Mouse (Mus musculus) kidney, embryonic 14.5 days (tissue): Measurements from ENCODE around the gene T2. TPM values are rescaled to one million over a fixed set of nuclear protein-coding genes. Genes with fewer than 3 reads are reported as not detected.

Experiments used
- ATAC-seq: fragments of 200-750 bp; cut with Nextera tagmentation; 2 replicates; pipeline ENCODE4 v1.8.0; 2017; ENCODE audit warnings: moderate number of reproducible peaks, mild to moderate bottlenecking, moderate TSS enrichment, moderate library complexity; ENCODE audit not compliant: low FRiP score, low TSS enrichment
- H3K27ac ChIP-seq: fragments of 300-500 bp; sonication (generic); 2 replicates; pipeline ENCODE4 v1.5.1; 2014; ENCODE audit warnings: low read depth, mild to moderate bottlenecking, low read length, moderate library complexity, mixed read lengths
- H3K27me3 ChIP-seq: fragments of 300-500 bp; sonication (generic); 2 replicates; pipeline ENCODE4 v1.6.1; 2014; ENCODE audit warnings: mild to moderate bottlenecking, low read length; ENCODE audit not compliant: control insufficient read depth, insufficient read depth
- H3K36me3 ChIP-seq: fragments of 300-500 bp; sonication (generic); 2 replicates; pipeline ENCODE4 v1.6.1; 2014; ENCODE audit warnings: low read length, mixed read lengths; ENCODE audit not compliant: control insufficient read depth, insufficient read depth
- H3K4me1 ChIP-seq: fragments of 300-500 bp; sonication (generic); 2 replicates; pipeline ENCODE4 v1.6.1; 2014; ENCODE audit warnings: low read length, mixed read lengths; ENCODE audit not compliant: control insufficient read depth, insufficient read depth
- H3K4me2 ChIP-seq: fragments of 300-500 bp; sonication (generic); replicated peaks from 2 replicates; pipeline ENCODE4 v1.6.1; 2014; ENCODE audit warnings: low read depth, mild to moderate bottlenecking, low read length
- H3K4me3 ChIP-seq: fragments of 300-500 bp; sonication (generic); 2 replicates; pipeline ENCODE4 v1.5.1; 2014; ENCODE audit warnings: mild to moderate bottlenecking, low read length
- H3K9ac ChIP-seq: fragments of 300-500 bp; sonication (generic); 2 replicates; pipeline ENCODE4 v1.6.1; 2014; ENCODE audit warnings: low read depth, mild to moderate bottlenecking, low read length, moderate library complexity
- H3K9me3 ChIP-seq: fragments of 300-500 bp; sonication (generic); 2 replicates; pipeline ENCODE4 v1.6.1; 2016; ENCODE audit warnings: low read length; ENCODE audit not compliant: control insufficient read depth
- WGBS: fragments of 180-500 bp; shearing (Covaris S2); extraction: QIAGEN DNeasy Blood & Tissue Kit; methylation state at CpG from one replicate; pipeline ENCODE4 v1.1.7; 2014; 5-methylcytosine and 5-hydroxymethylcytosine counted together
- polyA plus RNA-seq: library from polyadenylated mRNA; unstranded; fragments of >200 nt; fragmentation: Nextera tagmentation; extraction: Ambion mirVana; gene quantifications from 2 replicates; pipeline ENCODE4 v1.2.1, GENCODE M21; 2014

The T2 gene
- polyA plus RNA-seq, 1 experiment from 2014 or later: 0.46 TPM

DNA sequence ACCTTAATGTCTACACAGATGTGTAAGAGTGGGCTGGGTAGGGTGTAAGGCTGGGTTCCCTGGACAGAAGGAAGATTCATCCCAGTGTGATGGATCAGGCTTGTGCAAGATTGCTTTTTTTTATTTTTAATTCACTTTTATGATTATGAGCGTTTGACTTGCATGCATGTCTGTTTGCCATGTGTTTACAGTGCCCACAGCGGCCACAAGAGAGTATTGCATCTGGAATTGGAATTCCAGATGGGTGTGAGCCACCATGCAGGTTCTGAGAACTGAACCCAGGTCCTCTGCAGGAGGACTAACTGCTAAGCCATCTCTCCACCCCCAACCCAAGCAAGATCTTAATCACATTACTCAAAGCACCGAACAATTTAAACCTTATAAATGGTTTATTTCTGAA lies 88.3 kb downstream of the T2 start:
- no peak overlapping the region for H3K27ac ChIP-seq
- no peaks in the 10 kb centered on the region for H3K9me3 ChIP-seq
- H3K4me2 ChIP-seq: no peak overlapping the region
- H3K4me1 ChIP-seq: no peaks in the 10 kb centered on the region
- H3K9ac ChIP-seq: no peak overlapping the region
- no peaks in the 10 kb centered on the region for H3K36me3 ChIP-seq
- ATAC-seq: no peak
- peaks cover 9% of the 10 kb centered on the region for H3K27me3 ChIP-seq
- 54% methylated on average over 3 of the region's 3 CpGs for WGBS
- H3K4me3 ChIP-seq: no peak overlapping the region

- Histone ChIP-seq H3K27me3 (no peaks in the 10 kb centered on the region), H3K36me3 (no peaks in the 10 kb centered on the region), H3K9ac (no peak overlapping the region), H3K4me2 (no peak overlapping the region), H3K4me1 (no peaks in the 10 kb centered on the region), H3K4me3 (no peak overlapping the region), H3K9me3 (no peaks in the 10 kb centered on the region), H3K27ac (no peak overlapping the region)
- 13% methylated on average over 9 of the region's 9 CpGs for WGBS
- no peak for ATAC-seq
Observed at GRCm38 (mm10) chr17:8447676-8448192, 91.9 kb downstream of the T2 start.

DNA sequence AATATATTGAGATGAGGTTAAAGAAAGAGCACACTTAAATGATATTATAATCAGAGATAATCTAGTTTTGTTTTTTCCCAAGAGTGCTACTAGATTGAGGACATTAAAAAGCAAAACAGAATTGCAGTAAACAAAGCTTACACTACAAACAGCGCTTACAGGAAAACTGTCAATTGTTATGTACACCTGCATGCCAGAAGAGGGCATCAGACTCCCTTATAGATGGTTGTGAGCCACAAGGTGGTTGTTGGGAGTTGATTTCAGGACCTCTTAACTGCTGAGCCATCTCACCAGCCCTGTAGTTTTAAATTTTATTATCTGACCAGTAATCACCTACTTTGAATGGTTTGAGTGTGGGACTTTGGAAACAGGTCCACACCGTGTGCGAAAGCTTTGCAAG lies 92.5 kb downstream of the T2 start:
- Histone ChIP-seq H3K9me3 (no peaks in the 10 kb centered on the region), H3K27me3 (no peaks in the 10 kb centered on the region), H3K36me3 (no peaks in the 10 kb centered on the region), H3K4me3 (no peak overlapping the region), H3K4me2 (no peak overlapping the region), H3K27ac (no peak overlapping the region), H3K9ac (no peak overlapping the region), H3K4me1 (no peaks in the 10 kb centered on the region)
- WGBS: 77% methylated on average over 3 of the region's 3 CpGs
- ATAC-seq: no peak

- ATAC-seq: peak; percentile 81
- no peaks in the 10 kb centered on the region for H3K27me3 ChIP-seq
- 18% methylated on average over 6 of the region's 6 CpGs for WGBS
- no peak overlapping the region for H3K4me3 ChIP-seq
- no peak overlapping the region for H3K4me2 ChIP-seq
- H3K9ac ChIP-seq: no peak overlapping the region
- H3K27ac ChIP-seq: no peak overlapping the region
- H3K4me1 ChIP-seq: no peaks in the 10 kb centered on the region
- no peaks in the 10 kb centered on the region for H3K9me3 ChIP-seq
- no peaks in the 10 kb centered on the region for H3K36me3 ChIP-seq
Observed at GRCm38 (mm10) chr17:8455196-8455595, 99.4 kb downstream of the T2 start.

DNA sequence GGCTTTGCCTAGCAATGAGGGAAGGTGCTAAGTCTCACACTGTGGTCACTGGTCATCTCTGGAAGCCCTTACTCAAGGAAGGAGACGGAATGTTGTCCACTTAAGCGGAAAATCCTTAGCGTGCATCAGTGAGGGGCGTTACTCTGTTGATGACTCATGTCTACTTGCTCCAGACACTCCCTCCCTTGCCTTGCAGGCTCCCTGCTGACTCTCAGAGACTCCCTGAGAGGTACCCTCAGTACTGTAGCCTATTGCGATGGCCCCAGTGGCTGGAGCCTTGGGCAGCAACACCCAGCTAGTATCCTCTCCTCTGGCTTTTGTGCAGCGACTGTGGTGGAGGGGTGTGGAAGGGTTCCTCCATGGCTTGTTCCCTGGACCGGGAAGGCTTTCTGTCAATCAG lies 99.8 kb downstream of the T2 start:
- 23% methylated on average over 7 of the region's 7 CpGs for whole genome bisulfite sequencing
- no peak overlapping the region for H3K4me3 ChIP-seq
- H3K9ac ChIP-seq: no peak overlapping the region
- H3K4me1 ChIP-seq: no peaks in the 10 kb centered on the region
- H3K27ac ChIP-seq: no peak overlapping the region
- H3K9me3 ChIP-seq: no peaks in the 10 kb centered on the region
- H3K4me2 ChIP-seq: no peak overlapping the region
- no peaks in the 10 kb centered on the region for H3K36me3 ChIP-seq
- H3K27me3 ChIP-seq: no peaks in the 10 kb centered on the region
- peak; percentile 49; the same call in 1 of the 2 replicates for ATAC-seq

DNA sequence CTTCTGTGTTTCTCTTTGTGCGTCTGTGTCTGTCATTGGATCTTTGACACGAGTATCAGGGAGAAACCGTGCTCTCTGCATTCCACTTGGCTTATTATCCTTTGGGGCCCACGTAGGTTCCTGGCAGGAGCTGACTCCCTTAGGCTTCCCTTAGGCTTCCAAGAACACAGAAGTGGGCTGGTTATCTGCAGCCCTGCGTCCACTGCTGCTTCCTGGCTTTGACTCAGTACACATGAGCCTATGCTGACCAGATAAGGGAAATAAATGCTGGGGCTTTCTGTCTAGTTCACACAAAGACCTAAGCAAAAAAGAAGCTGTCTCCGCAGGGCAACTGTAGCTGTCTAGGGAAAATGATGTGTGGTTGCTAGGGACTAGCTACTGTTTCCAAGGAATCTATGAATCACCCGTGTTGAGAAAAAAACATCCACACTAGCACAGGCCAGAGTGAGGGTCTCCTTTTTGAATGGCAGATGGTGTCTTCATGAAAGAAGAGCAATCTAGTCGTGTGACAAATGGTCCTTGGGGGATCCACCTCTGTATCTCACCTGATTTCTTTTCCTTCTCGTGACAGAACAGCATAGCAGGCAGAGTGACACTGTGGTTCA lies 101.2 kb downstream of the T2 start:
- Histone ChIP-seq H3K27me3 (no peaks in the 10 kb centered on the region), H3K4me3 (no peak overlapping the region), H3K36me3 (no peaks in the 10 kb centered on the region), H3K9ac (no peak overlapping the region), H3K9me3 (no peaks in the 10 kb centered on the region), H3K4me2 (no peak overlapping the region), H3K4me1 (no peaks in the 10 kb centered on the region), H3K27ac (no peak overlapping the region)
- WGBS: 54% methylated on average over 9 of the region's 9 CpGs
- ATAC-seq: no peak

DNA sequence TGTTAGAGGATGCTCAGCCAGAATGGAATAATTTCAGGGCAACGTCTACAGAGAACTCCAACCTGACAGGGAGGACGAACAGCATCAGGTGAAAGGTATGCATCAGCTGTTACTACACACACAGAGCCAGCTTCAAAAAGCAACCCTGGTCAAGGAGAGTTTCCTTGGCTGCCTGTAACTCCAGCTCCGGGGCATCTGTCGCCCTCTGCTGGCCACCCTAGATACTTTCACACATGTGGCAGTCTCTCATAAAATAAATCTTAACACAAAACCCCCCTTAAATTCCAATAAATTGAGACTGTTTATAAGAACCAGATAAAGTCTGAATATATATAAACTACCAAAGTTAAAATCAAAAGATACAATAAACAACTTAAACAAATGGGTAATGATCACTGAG lies 105.8 kb downstream of the T2 start:
- WGBS: 3% methylated on average over 4 of the region's 4 CpGs
- Histone ChIP-seq H3K27me3 (no peaks in the 10 kb centered on the region), H3K9ac (no peak overlapping the region), H3K9me3 (no peaks in the 10 kb centered on the region), H3K36me3 (no peaks in the 10 kb centered on the region), H3K4me1 (no peaks in the 10 kb centered on the region), H3K4me2 (no peak overlapping the region), H3K27ac (no peak overlapping the region), H3K4me3 (no peak overlapping the region)
- no peak for ATAC-seq

DNA sequence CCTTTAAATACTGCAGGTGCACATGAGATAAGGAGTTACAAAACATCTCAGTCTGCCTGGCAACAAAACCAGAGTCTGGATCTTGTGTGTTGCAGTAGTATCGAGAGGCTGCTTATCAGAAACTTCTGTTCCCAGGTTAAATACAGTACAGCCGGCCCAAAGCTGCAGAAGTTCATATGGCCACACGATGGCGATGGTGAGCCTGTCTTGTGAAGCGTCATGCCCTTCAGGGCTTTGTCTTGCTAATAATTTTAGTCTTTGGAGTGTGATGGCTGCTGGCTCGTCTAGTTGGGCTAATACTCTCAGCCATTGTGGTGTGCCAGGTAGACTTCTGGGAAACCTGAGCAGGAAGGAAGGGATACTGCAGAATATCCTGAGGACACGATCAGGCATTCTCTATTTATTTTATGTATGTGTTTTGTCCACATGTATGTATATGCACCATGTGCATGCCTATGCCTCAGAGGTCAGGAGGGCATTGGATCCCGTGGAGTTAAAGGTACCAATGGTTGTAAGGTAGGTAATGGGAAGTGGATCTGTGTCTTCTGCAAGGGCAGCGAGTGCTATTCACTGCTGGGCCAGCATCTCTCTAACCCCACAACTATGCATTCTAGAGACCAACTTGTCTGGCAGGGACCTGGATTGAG lies 107.8 kb downstream of the T2 start:
- 23% methylated on average over 9 of the region's 9 CpGs for WGBS

DNA sequence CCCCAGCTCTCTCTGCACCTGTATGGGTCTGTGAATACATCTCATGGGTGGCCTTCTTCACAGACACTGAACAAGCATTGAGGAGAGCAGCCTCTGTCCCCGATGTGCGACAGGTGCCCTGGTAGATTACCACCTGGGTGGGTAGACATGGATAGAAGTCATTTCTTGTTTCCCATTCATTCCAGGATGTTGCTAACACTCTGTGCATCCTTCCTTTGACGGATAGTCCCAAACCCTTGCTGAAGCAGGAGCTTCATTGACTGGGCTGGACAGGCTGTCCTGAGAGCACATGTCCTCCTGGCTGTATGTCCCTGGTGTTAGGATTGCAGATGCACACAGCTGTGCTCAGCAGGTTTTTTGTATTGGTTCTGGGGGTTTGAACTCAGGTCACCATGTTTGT lies 112.0 kb downstream of the T2 start:
- peaks cover 11% of the 10 kb centered on the region; the same call in 1 of the 2 replicates for H3K27me3 ChIP-seq
- no peak overlapping the region for H3K4me3 ChIP-seq
- H3K4me1 ChIP-seq: no peaks in the 10 kb centered on the region
- H3K9me3 ChIP-seq: no peaks in the 10 kb centered on the region
- H3K9ac ChIP-seq: no peak overlapping the region
- no peak overlapping the region for H3K27ac ChIP-seq
- WGBS: 92% methylated on average over 3 of the region's 3 CpGs
- H3K4me2 ChIP-seq: no peak overlapping the region
- ATAC-seq: no peak
- H3K36me3 ChIP-seq: no peaks in the 10 kb centered on the region

More for the DNA sequence above, 107.8 kb downstream of the T2 start:
- no peaks in the 10 kb centered on the region for H3K9me3 ChIP-seq
- no peaks in the 10 kb centered on the region for H3K4me1 ChIP-seq
- H3K27ac ChIP-seq: no peak overlapping the region
- ATAC-seq: peak; percentile 79
- H3K36me3 ChIP-seq: no peaks in the 10 kb centered on the region
- H3K27me3 ChIP-seq: 0 out of 2 replicates have a peak, but pooled peaks cover 4% of the 10 kb centered on the region
- no peak overlapping the region for H3K4me3 ChIP-seq
- no peak overlapping the region for H3K9ac ChIP-seq
- no peak overlapping the region for H3K4me2 ChIP-seq
